Mouse (Mus musculus): ENCODE measurements around the gene 4930519P11Rik. TPM values are rescaled to one million over a fixed set of nuclear protein-coding genes. Genes with fewer than 3 reads are reported as not detected.

The 4930519P11Rik gene
- total and polyA plus RNA-seq, 3 experiments: not detected

DNA sequence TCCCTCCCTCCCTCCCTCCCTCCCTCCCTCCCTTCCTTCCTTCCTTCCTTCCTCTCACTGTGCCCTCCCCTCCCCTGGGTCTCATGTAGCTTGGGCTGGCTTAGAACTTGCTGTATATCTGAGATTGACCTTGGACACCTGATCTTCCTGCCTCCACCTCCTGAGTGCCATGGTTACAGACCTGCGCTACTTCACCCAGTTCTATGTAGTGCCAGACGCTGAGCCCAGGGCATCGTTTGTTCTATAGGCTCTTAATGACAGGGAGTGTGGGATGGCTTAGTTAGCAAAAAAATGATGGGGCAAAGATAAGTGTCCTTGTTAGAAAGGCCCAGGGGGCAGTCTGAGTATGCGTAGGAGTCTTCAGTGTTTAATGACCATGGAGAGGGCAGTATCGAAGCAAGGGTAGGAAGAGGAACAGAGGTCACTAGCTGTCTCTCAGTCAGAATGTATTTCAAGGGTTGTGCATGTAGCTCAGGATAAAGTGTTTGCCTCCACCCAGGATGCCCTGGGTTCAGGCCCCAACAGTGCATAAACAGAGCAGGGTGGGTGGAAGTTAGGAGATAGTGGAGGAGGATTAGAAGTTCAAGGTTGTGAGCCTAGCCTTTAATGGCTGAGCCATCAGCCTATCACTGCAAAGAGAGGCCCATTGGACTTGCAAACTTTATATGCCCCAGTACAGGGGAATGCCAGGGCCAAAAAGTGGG is 20.0 kb upstream of the 4930519P11Rik start:
- in situ Hi-C loops (cut with MboI; ENCODE audit: low pct_ligation_motif_present, low pct_unique_long_range_greater_than_20kb, low sequenced_read_pairs): no loop called here
- Histone ChIP-seq H3K4me2 (ENCODE audit: insufficient read depth, low read depth, poor library complexity, severe bottlenecking) (no peak overlapping the region), H3K9me3 (replicated peaks; ENCODE audit: low read length) (peaks cover 5% of the 10 kb centered on the region), H3K27me3 (replicated peaks) (no peaks in the 10 kb centered on the region), H3K36me3 (replicated peaks in 1 of 2; ENCODE audit: control insufficient read depth in 1 of 2, insufficient read depth in 1 of 2, low read length in 1 of 2) (peaks cover 5 to 67% of the 10 kb centered on the region in 2 experiments), H3K4me1 (ENCODE audit: control insufficient read depth in 1 of 2, insufficient read depth in 2 of 2) (no peaks in the 10 kb centered on the region), H3K4me3 (replicated peaks in 1 of 3; ENCODE audit: low read depth in 2 of 3, low read length in 2 of 3, poor library complexity in 1 of 3) (no peak overlapping the region), H3K9ac (ENCODE audit: insufficient read depth, low read depth) (no peak overlapping the region), H3K27ac (ENCODE audit: insufficient read depth, low read depth) (no peak overlapping the region), H3K79me2 (replicated peaks; ENCODE audit: control insufficient read depth, extremely low read depth, insufficient read depth, poor library complexity, severe bottlenecking) (no peaks in the 10 kb centered on the region)
- dilution Hi-C loops (cut with MboI; ENCODE audit: extremely low pct_ligation_motif_present, extremely low pct_unique_long_range_greater_than_20kb, low sequenced_read_pairs): no loop called here
- TF ChIP-seq JUND (conservative IDR thresholded peaks at IDR 0.05; ENCODE audit: low read depth, low read length) (no peak), ZMIZ1 (IDR thresholded peaks at IDR 0.05; ENCODE audit: low read depth, low read length) (no peak), IRF4 (IDR thresholded peaks at IDR 0.05; ENCODE audit: low read depth, low read length) (no peak), KAT2A (IDR thresholded peaks at IDR 0.05; ENCODE audit: insufficient replicate concordance, low read length) (no peak), ELF1 (IDR thresholded peaks at IDR 0.05; ENCODE audit: low read depth, low read length) (no peak), USF1 (IDR thresholded peaks at IDR 0.05; ENCODE audit: low read depth, low read length) (no peak), MYC (IDR thresholded peaks at IDR 0.05; ENCODE audit: low read depth, low read length) (no peak), CHD2 (IDR thresholded peaks at IDR 0.05; ENCODE audit: low read length) (no peak), SIN3A (IDR thresholded peaks at IDR 0.05; ENCODE audit: low read length) (no peak), MAFK (IDR thresholded peaks at IDR 0.05; ENCODE audit: insufficient replicate concordance, low read length) (no peak), MAZ (IDR thresholded peaks at IDR 0.05; ENCODE audit: low read depth, low read length) (no peak), HCFC1 (IDR thresholded peaks at IDR 0.05; ENCODE audit: low read depth, low read length) (no peak), NRF1 (IDR thresholded peaks at IDR 0.05; ENCODE audit: low read depth, low read length) (no peak), RAD21 (IDR thresholded peaks at IDR 0.05; ENCODE audit: low read depth, low read length) (no peak), ZNF384 (IDR thresholded peaks at IDR 0.05; ENCODE audit: low read depth, low read length) (no peak)
- DNase-seq (ENCODE audit: extremely low read depth): no peak

DNA sequence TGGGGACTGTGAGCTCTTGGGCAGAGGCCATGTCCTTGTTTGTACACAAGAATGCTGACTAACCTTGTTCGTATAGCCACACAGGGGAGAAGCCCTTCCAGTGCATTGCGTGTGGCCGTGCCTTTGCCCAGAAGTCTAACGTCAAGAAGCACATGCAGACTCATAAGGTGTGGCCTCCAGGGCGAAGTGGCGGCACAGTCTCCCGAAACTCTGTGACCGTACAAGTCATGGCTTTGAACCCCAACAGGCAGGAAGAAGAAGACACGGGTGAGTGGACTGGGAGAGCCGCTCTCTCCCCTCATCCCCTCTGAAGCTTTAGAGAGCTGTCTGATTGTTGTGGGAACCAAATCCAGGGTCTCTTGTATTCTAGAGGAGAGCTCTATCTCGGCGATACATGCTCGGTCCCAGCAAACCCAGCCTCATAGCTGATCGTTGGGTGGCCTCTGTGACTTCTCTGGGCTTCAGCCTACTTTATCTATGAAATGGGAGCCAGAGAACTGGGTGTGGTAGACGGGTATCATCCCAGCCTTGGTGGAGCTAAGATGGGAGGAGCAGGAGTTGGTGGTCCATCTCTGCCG is 19.1 kb upstream of the 4930519P11Rik start:
- TF ChIP-seq HCFC1 (IDR thresholded peaks at IDR 0.05; ENCODE audit: low read depth, low read length) (no peak), MXI1 (IDR thresholded peaks at IDR 0.05; ENCODE audit: low read depth, low read length) (no peak), MAX (IDR thresholded peaks at IDR 0.05; ENCODE audit: low read length) (no peak), TCF12 (IDR thresholded peaks at IDR 0.05; ENCODE audit: low read depth, low read length) (no peak)
- no peaks in the 10 kb centered on the region for H3K9me3 ChIP-seq (replicated peaks; ENCODE audit: low read length)
- peaks cover 0 to 65% of the 10 kb centered on the region in 2 experiments for H3K36me3 ChIP-seq (replicated peaks in 1 of 2; ENCODE audit: control insufficient read depth in 1 of 2, insufficient read depth in 1 of 2, low read length in 1 of 2)
- dilution Hi-C loops (cut with MboI; ENCODE audit: extremely low pct_ligation_motif_present, extremely low pct_unique_long_range_greater_than_20kb, low sequenced_read_pairs) (no loop called here), in situ Hi-C loops (cut with MboI; ENCODE audit: low pct_ligation_motif_present, low pct_unique_long_range_greater_than_20kb, low sequenced_read_pairs) (no loop called here)
- no peak overlapping the region for H3K4me2 ChIP-seq (ENCODE audit: insufficient read depth, low read depth, poor library complexity, severe bottlenecking)
- no peaks in the 10 kb centered on the region for H3K4me1 ChIP-seq (ENCODE audit: control insufficient read depth in 1 of 2, insufficient read depth in 2 of 2)
- DNase-seq (ENCODE audit: extremely low read depth): no peak
- no peak overlapping the region for H3K4me3 ChIP-seq (replicated peaks in 1 of 3; ENCODE audit: low read depth in 2 of 3, low read length in 2 of 3, poor library complexity in 1 of 3)
- no peak overlapping the region for H3K27ac ChIP-seq (ENCODE audit: insufficient read depth, low read depth)
- no peak overlapping the region for H3K9ac ChIP-seq (ENCODE audit: insufficient read depth, low read depth)
- H3K27me3 ChIP-seq (replicated peaks): no peaks in the 10 kb centered on the region
- H3K79me2 ChIP-seq (replicated peaks; ENCODE audit: control insufficient read depth, extremely low read depth, insufficient read depth, poor library complexity, severe bottlenecking): no peaks in the 10 kb centered on the region
